ENCODE assay signal across 8 mouse cellular contexts in genomic region chr6:121532926-121533325, GRCm38 (mm10). TPM values are rescaled to one million over a fixed set of nuclear protein-coding genes. Genes with fewer than 3 reads are reported as not detected.
DNase-seq lines count a peak whose midpoint lies in the region; ATAC-seq and TF ChIP-seq lines count a peak whose summit lies in the region.

No protein-coding gene starts in this region.

- no peaks in the 10 kb centered on the region for H3K27me3 ChIP-seq in E14TG2a.4 (ENCODE audit: insufficient read depth, low read length)
- no peaks in the 10 kb centered on the region for H3K27me3 ChIP-seq in lung, postnatal 0 days (replicated peaks; ENCODE audit: insufficient read depth, low read length)

- WGBS in lung, postnatal 0 days: 4% methylated on average over 3 of the region's 3 CpGs

- H3K9me3 ChIP-seq in E14TG2a.4 (ENCODE audit: low read length): 0 out of 2 replicates have a peak, but pooled peaks cover 5% of the 10 kb centered on the region
- H3K9me3 ChIP-seq in lung, postnatal 0 days (ENCODE audit: low read length): no peaks in the 10 kb centered on the region

- H3K9ac ChIP-seq in lung, postnatal 0 days (replicated peaks; ENCODE audit: low read depth): no peak overlapping the region

- intact Hi-C loops in heart, postnatal 36 days (cut with DNase I): loop anchor here (1.0 to 10.0 kb wide), 3 partner anchors 195 to 348 kb away; partner anchors contain the start of gene Pex26

- H3K4me2 ChIP-seq in lung, postnatal 0 days (replicated peaks; ENCODE audit: low read depth, low read length): no peak overlapping the region

- H3K4me3 ChIP-seq in E14TG2a.4 (replicated peaks; ENCODE audit: low read length): no peak overlapping the region
- H3K4me3 ChIP-seq in layer of hippocampus, adult 2 months: no peak overlapping the region
- no peak overlapping the region for H3K4me3 ChIP-seq in lung, postnatal 0 days (ENCODE audit: low read depth, low read length)

- peak; percentile 64 for TF ChIP-seq CTCF in E14TG2a.4 (conservative IDR thresholded peaks at IDR 0.05; ENCODE audit: low read length)
- TF ChIP-seq CTCF in layer of hippocampus, adult 2 months (conservative IDR thresholded peaks at IDR 0.05): peak; percentile 99
- peak; percentile 81 for TF ChIP-seq CTCF in lung, postnatal 0 days (IDR thresholded peaks at IDR 0.05)

- no peak for ATAC-seq in lung, postnatal 0 days

- H3K4me1 ChIP-seq in E14TG2a.4 (replicated peaks; ENCODE audit: low read depth, low read length): 0 out of 2 replicates have a peak, but pooled peaks cover 2% of the 10 kb centered on the region
- H3K4me1 ChIP-seq in lung, postnatal 0 days (ENCODE audit: insufficient read depth, low read depth, low read length): no peaks in the 10 kb centered on the region

- DNase-seq in adrenal gland, adult 8-10 months: peak; percentile 26
- peak; percentile 57 for DNase-seq in embryo, embryonic 11.5 days (ENCODE audit: low read depth, low spot score)
- DNase-seq in heart, postnatal 36 days: peak; percentile 52 to 57
- peak; percentile 46 to 85 for DNase-seq in layer of hippocampus, adult 2 months (ENCODE audit: low spot score in 2 of 2)
- peak; percentile 16 for DNase-seq in lung, postnatal 0 days (ENCODE audit: low spot score)
- DNase-seq in retina, embryonic 14.5 days (ENCODE audit: low spot score): peak; percentile 91
- DNase-seq in spleen, postnatal 36 days (ENCODE audit: low spot score in 2 of 2): no peak

- no peak for TF ChIP-seq EP300 in lung, postnatal 0 days (IDR thresholded peaks at IDR 0.05)

- no peak overlapping the region for H3K27ac ChIP-seq in layer of hippocampus, adult 2 months
- no peak overlapping the region for H3K27ac ChIP-seq in lung, postnatal 0 days (ENCODE audit: low read length)

- no peaks in the 10 kb centered on the region for H3K36me3 ChIP-seq in E14TG2a.4 (ENCODE audit: insufficient read depth, low read length)
- no peaks in the 10 kb centered on the region for H3K36me3 ChIP-seq in lung, postnatal 0 days (ENCODE audit: insufficient read depth, low read length)

RNA-seq across cellular contexts. Expression of gene Iqsec3, which starts 59.4 kb away (rescaled TPM):
- 1 to 10 TPM; 6.9 to 10.0 (median 8.1) TPM for total RNA-seq in adrenal gland, adult 8-10 months (2022)
- under 1 TPM; 0.51 to 0.69 TPM for total RNA-seq in heart, postnatal 36 days (2021)
- 100 to 1,000 TPM; 135 TPM for total RNA-seq in layer of hippocampus, adult 2 months (2021)
- polyA plus RNA-seq in lung, postnatal 0 days (2015; fragmentation: Nextera tagmentation; extraction: Ambion mirVana): not detected in 2 replicates

Comparison
In these comparisons a context has a peak if more than half of its experiments do, and no peak if none do; other contexts are left out.
1. DNase-seq: peak in adrenal gland, adult 8-10 months (single experiment), embryo, embryonic 11.5 days (single experiment), heart, postnatal 36 days (2 of 2), layer of hippocampus, adult 2 months (2 of 2), lung, postnatal 0 days (single experiment) and retina, embryonic 14.5 days (single experiment); none in spleen, postnatal 36 days (0 of 2).
2. RNA of gene Iqsec3, which starts 59.4 kb away (total RNA-seq): 135 TPM in layer of hippocampus, adult 2 months; 6.9 to 10.0 TPM in adrenal gland, adult 8-10 months and 0.51 to 0.69 TPM in heart, postnatal 36 days; every median in the first group is over 10 times any median in the second.
3. Peak in every context shown above with its lines, with median percentiles within 50 percentile points of each other: CTCF ChIP-seq.